Mouse (Mus musculus) G1E (cell line): ENCODE data around the gene Klhl6.

Experiments used
- CTCF ChIP-seq: IDR thresholded peaks from 2 replicates; pipeline ENCODE4 v1.5.1; 2012; ENCODE audit warnings: low read depth, low read length, inconsistent platforms, mixed read lengths
- GATA1 ChIP-seq: IDR thresholded peaks from 2 replicates; pipeline ENCODE4 v1.6.1; 2012; ENCODE audit warnings: borderline replicate concordance, low read length, inconsistent platforms, mixed read lengths
- GATA2 ChIP-seq: IDR thresholded peaks from 2 replicates; pipeline ENCODE4 v1.6.1; 2012; ENCODE audit warnings: low read depth, low read length, inconsistent platforms, borderline replicate concordance
- POLR2AphosphoS5 ChIP-seq: IDR thresholded peaks from 2 replicates; pipeline ENCODE4 v1.6.1; 2012; ENCODE audit warnings: low read depth, low read length, inconsistent platforms; ENCODE audit not compliant: insufficient replicate concordance
- TAL1 ChIP-seq: conservative IDR thresholded peaks from 2 replicates; pipeline ENCODE4 v1.6.1; 2012; ENCODE audit warnings: low read depth, low read length, inconsistent platforms, mixed read lengths

GRCm38 (mm10) chr16:19903792-19904191 is 79.0 kb downstream of the Klhl6 start:
- TF ChIP-seq CTCF, result no peak
- TF ChIP-seq GATA2, result no peak
- TF ChIP-seq GATA1, result no peak
- TF ChIP-seq TAL1, result no peak
- TF ChIP-seq POLR2AphosphoS5, result no peak
